Mouse (Mus musculus) limb, embryonic 11.5 days (tissue): Measurements from ENCODE around the gene Gm30302. TPM values are rescaled to one million over a fixed set of nuclear protein-coding genes. Genes with fewer than 3 reads are reported as not detected.

ENCODE experiments used
- ATAC-seq: fragments of 200-750 bp; cut with Nextera tagmentation; 2 replicates; pipeline ENCODE4 v1.8.0; 2017; ENCODE audit warnings: low read depth; ENCODE audit not compliant: insufficient number of reproducible peaks, low FRiP score, low TSS enrichment
- DNase-seq: peaks from one replicate; pipeline ENCODE4 v3.0.0-alpha.2; 2015; ENCODE audit warnings: low spot score
- H3K27ac ChIP-seq: fragments of 300-500 bp; sonication (generic); replicated peaks from 2 replicates; pipeline ENCODE4 v1.5.1; 2014; ENCODE audit warnings: low read depth, mild to moderate bottlenecking, low read length
- H3K27me3 ChIP-seq: fragments of 300-500 bp; sonication (generic); 2 replicates; pipeline ENCODE4 v1.6.1; 2014; ENCODE audit warnings: mild to moderate bottlenecking, low read length, mixed read lengths; ENCODE audit not compliant: control insufficient read depth, insufficient read depth
- H3K36me3 ChIP-seq: fragments of 300-500 bp; sonication (generic); 2 replicates; pipeline ENCODE4 v1.6.1; 2014; ENCODE audit warnings: mild to moderate bottlenecking, low read length, moderate library complexity, mixed read lengths; ENCODE audit not compliant: control insufficient read depth, insufficient read depth
- H3K4me1 ChIP-seq: fragments of 300-500 bp; sonication (generic); 2 replicates; pipeline ENCODE4 v1.6.1; 2014; ENCODE audit warnings: low read length, mixed read lengths; ENCODE audit not compliant: control insufficient read depth, insufficient read depth
- H3K4me2 ChIP-seq: fragments of 300-500 bp; sonication (generic); 2 replicates; pipeline ENCODE4 v1.6.1; 2014; ENCODE audit warnings: low read depth, mild to moderate bottlenecking, moderate library complexity; ENCODE audit not compliant: severe bottlenecking
- H3K4me3 ChIP-seq: fragments of 300-500 bp; sonication (generic); 2 replicates; pipeline ENCODE4 v1.5.1; 2014; ENCODE audit warnings: low read depth, low read length
- H3K9ac ChIP-seq: fragments of 300-500 bp; sonication (generic); 2 replicates; pipeline ENCODE4 v1.6.1; 2014; ENCODE audit warnings: mild to moderate bottlenecking, low read length
- H3K9me3 ChIP-seq: fragments of 300-500 bp; sonication (generic); 2 replicates; pipeline ENCODE4 v1.6.1; 2016; ENCODE audit warnings: low read length; ENCODE audit not compliant: control insufficient read depth
- WGBS: fragments of 180-500 bp; shearing (Covaris S2); extraction: QIAGEN DNeasy Blood & Tissue Kit; methylation state at CpG from one replicate; pipeline ENCODE4 v1.1.7; 2014; 5-methylcytosine and 5-hydroxymethylcytosine counted together
- polyA plus RNA-seq: library from polyadenylated mRNA; unstranded; fragments of >200 nt; fragmentation: Nextera tagmentation; extraction: Ambion mirVana; gene quantifications from 2 replicates; pipeline ENCODE4 v1.2.1, GENCODE M21; 2014

Gene Gm30302
- polyA plus RNA-seq, 1 experiment from 2014 or later, result not detected

GRCm38 (mm10) chr13:49762208-49762607 is 36.6 kb downstream of the Gm30302 start:
- 88% methylated on average over 14 of the region's 14 CpGs for WGBS
- Histone ChIP-seq H3K27ac (no peak overlapping the region), H3K4me2 (no peak overlapping the region), H3K4me3 (no peak overlapping the region), H3K36me3 (no peaks in the 10 kb centered on the region), H3K4me1 (no peaks in the 10 kb centered on the region), H3K9me3 (no peaks in the 10 kb centered on the region), H3K27me3 (no peaks in the 10 kb centered on the region), H3K9ac (no peak overlapping the region)
- DNase-seq, result no peak
- ATAC-seq, result no peak

GRCm38 (mm10) chr13:49760675-49761074 is 38.1 kb downstream of the Gm30302 start:
- no peak for ATAC-seq
- Histone ChIP-seq H3K36me3 (no peaks in the 10 kb centered on the region), H3K27ac (no peak overlapping the region), H3K27me3 (no peaks in the 10 kb centered on the region), H3K4me3 (no peak overlapping the region), H3K4me2 (no peak overlapping the region), H3K9me3 (no peaks in the 10 kb centered on the region), H3K9ac (no peak overlapping the region), H3K4me1 (no peaks in the 10 kb centered on the region)
- WGBS, result 67% methylated on average over 1 of the region's 1 CpGs
- no peak for DNase-seq

- no peaks in the 10 kb centered on the region for H3K27me3 ChIP-seq
- ATAC-seq (no peak), DNase-seq (no peak)
- H3K4me2 ChIP-seq, result no peak overlapping the region
- 88% methylated on average over 4 of the region's 4 CpGs for WGBS
- no peak overlapping the region for H3K27ac ChIP-seq
- no peaks in the 10 kb centered on the region for H3K36me3 ChIP-seq
- H3K9me3 ChIP-seq, result no peaks in the 10 kb centered on the region
- no peak overlapping the region for H3K9ac ChIP-seq
- H3K4me3 ChIP-seq, result no peak overlapping the region
- no peaks in the 10 kb centered on the region for H3K4me1 ChIP-seq
Measured at GRCm38 (mm10) chr13:49757966-49758365, 40.8 kb downstream of the Gm30302 start.

GRCm38 (mm10) chr13:49756591-49756990 is 42.2 kb downstream of the Gm30302 start:
- Histone ChIP-seq H3K27me3 (no peaks in the 10 kb centered on the region), H3K9ac (no peak overlapping the region), H3K9me3 (no peaks in the 10 kb centered on the region), H3K4me1 (no peaks in the 10 kb centered on the region), H3K27ac (no peak overlapping the region), H3K4me2 (no peak overlapping the region), H3K36me3 (no peaks in the 10 kb centered on the region), H3K4me3 (no peak overlapping the region)
- 90% methylated on average over 9 of the region's 9 CpGs for WGBS
- DNase-seq, result no peak
- ATAC-seq, result no peak

GRCm38 (mm10) chr13:49741285-49742040 is 57.3 kb downstream of the Gm30302 start:
- no peak overlapping the region for H3K4me2 ChIP-seq
- ATAC-seq, result no peak
- no peaks in the 10 kb centered on the region for H3K9me3 ChIP-seq
- WGBS, result 92% methylated on average over 16 of the region's 16 CpGs
- DNase-seq, result no peak
- H3K4me1 ChIP-seq, result no peaks in the 10 kb centered on the region
- no peak overlapping the region for H3K9ac ChIP-seq
- no peaks in the 10 kb centered on the region for H3K27me3 ChIP-seq
- H3K27ac ChIP-seq, result no peak overlapping the region
- no peaks in the 10 kb centered on the region for H3K36me3 ChIP-seq
- no peak overlapping the region for H3K4me3 ChIP-seq

- H3K4me1 ChIP-seq, result no peaks in the 10 kb centered on the region
- no peak overlapping the region for H3K4me3 ChIP-seq
- H3K27me3 ChIP-seq, result no peaks in the 10 kb centered on the region
- H3K9ac ChIP-seq, result no peak overlapping the region
- 86% methylated on average over 2 of the region's 2 CpGs for WGBS
- H3K4me2 ChIP-seq, result no peak overlapping the region
- ATAC-seq, result no peak
- H3K9me3 ChIP-seq, result no peaks in the 10 kb centered on the region
- no peak for DNase-seq
- no peak overlapping the region for H3K27ac ChIP-seq
- peaks cover 8% of the 10 kb centered on the region for H3K36me3 ChIP-seq
Measured at GRCm38 (mm10) chr13:49738011-49738410, 60.8 kb downstream of the Gm30302 start.

GRCm38 (mm10) chr13:49736430-49736829 is 62.4 kb downstream of the Gm30302 start:
- Histone ChIP-seq H3K9ac (no peak overlapping the region), H3K27me3 (no peaks in the 10 kb centered on the region), H3K9me3 (no peaks in the 10 kb centered on the region), H3K4me3 (no peak overlapping the region), H3K27ac (no peak overlapping the region), H3K4me2 (no peak overlapping the region), H3K36me3 (peaks cover 20% of the 10 kb centered on the region), H3K4me1 (no peaks in the 10 kb centered on the region)
- ATAC-seq (no peak), DNase-seq (no peak)
- 91% methylated on average over 2 of the region's 2 CpGs for WGBS
